Mouse (Mus musculus) midbrain, embryonic 11.5 days (tissue): ENCODE data around the gene Slc28a3. TPM values are rescaled to one million over a fixed set of nuclear protein-coding genes. Genes with fewer than 3 reads are reported as not detected.

Source experiments
- ATAC-seq: fragments of 200-750 bp; cut with Nextera tagmentation; 2 replicates; pipeline ENCODE4 v1.8.0; 2017; ENCODE audit warnings: moderate TSS enrichment, moderate library complexity; ENCODE audit not compliant: low FRiP score
- DNase-seq: peaks from one replicate; pipeline ENCODE4 v3.0.0; 2015; ENCODE audit warnings: low spot score; ENCODE audit errors: missing footprints
- H3K27ac ChIP-seq: fragments of 300-500 bp; sonication (generic); 2 replicates; pipeline ENCODE4 v1.5.1; 2014; ENCODE audit warnings: low read depth, low read length
- H3K27me3 ChIP-seq: fragments of 300-500 bp; sonication (generic); 2 replicates; pipeline ENCODE4 v1.6.1; 2014; ENCODE audit warnings: mild to moderate bottlenecking, low read length, moderate library complexity, mixed read lengths; ENCODE audit not compliant: control insufficient read depth, insufficient read depth
- H3K36me3 ChIP-seq: fragments of 300-500 bp; sonication (generic); 2 replicates; pipeline ENCODE4 v1.6.1; 2014; ENCODE audit warnings: mild to moderate bottlenecking, low read length, moderate library complexity, mixed read lengths; ENCODE audit not compliant: control insufficient read depth, insufficient read depth
- H3K4me1 ChIP-seq: fragments of 300-500 bp; sonication (generic); 2 replicates; pipeline ENCODE4 v1.6.1; 2014; ENCODE audit warnings: low read length; ENCODE audit not compliant: control insufficient read depth, insufficient read depth
- H3K4me2 ChIP-seq: fragments of 300-500 bp; sonication (generic); 2 replicates; pipeline ENCODE4 v1.6.1; 2014; ENCODE audit warnings: mild to moderate bottlenecking, moderate library complexity
- H3K4me3 ChIP-seq: fragments of 300-500 bp; sonication (generic); 2 replicates; pipeline ENCODE4 v1.5.1; 2014; ENCODE audit warnings: low read depth, low read length
- H3K9ac ChIP-seq: fragments of 300-500 bp; sonication (generic); 2 replicates; pipeline ENCODE4 v1.6.1; 2014; ENCODE audit warnings: low read length
- H3K9me3 ChIP-seq: fragments of 300-500 bp; sonication (generic); 2 replicates; pipeline ENCODE4 v1.6.1; 2016; ENCODE audit warnings: low read length; ENCODE audit not compliant: control insufficient read depth
- WGBS: fragments of 180-500 bp; shearing (Covaris S2); extraction: QIAGEN DNeasy Blood & Tissue Kit; methylation state at CpG from one replicate; pipeline ENCODE4 v1.1.7; 2014; 5-methylcytosine and 5-hydroxymethylcytosine counted together
- polyA plus RNA-seq: library from polyadenylated mRNA; unstranded; fragments of >200 nt; fragmentation: Nextera tagmentation; extraction: Ambion mirVana; gene quantifications from 2 replicates; pipeline ENCODE4 v1.2.1, GENCODE M21; 2014

The Slc28a3 gene
- polyA plus RNA-seq, 1 experiment from 2014 or later, result not detected

DNA sequence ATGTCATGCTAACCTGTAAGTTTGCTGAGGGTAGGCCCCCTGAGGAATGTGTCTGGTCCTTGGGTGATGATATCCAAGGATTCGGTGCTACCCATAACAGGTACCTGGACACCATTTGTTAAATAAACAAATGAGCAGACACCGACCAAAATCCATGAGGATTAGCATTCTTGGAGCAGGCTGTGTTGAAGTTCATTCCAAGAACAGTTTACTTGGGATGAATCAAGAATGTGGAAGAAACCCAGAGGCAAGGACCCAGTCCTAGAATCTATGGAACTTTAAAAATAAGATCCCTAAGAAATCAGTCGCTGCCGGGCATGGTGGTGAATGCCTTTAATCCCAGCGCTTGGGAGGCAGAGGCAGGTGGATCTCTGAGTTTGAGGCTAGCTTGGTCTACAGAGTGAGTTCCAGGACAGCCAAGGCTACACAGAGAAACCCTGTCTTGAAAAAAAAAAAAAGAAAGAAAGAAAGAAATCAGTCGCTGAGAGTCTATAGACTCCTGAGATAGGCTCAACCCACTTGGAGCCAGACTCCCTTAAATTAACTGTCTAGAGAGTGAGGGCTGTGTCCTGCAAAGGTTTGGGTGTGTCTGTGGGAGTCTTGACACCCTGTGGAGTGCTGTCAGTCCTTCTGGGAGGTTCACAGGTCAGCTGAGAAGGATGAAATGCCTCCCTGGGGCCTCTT is 73.3 kb downstream of the Slc28a3 start:
- Histone ChIP-seq H3K36me3 (no peaks in the 10 kb centered on the region), H3K4me1 (no peaks in the 10 kb centered on the region), H3K4me3 (no peak overlapping the region), H3K27me3 (no peaks in the 10 kb centered on the region), H3K27ac (no peak overlapping the region), H3K9ac (no peak overlapping the region), H3K4me2 (no peak overlapping the region), H3K9me3 (no peaks in the 10 kb centered on the region)
- no peak for DNase-seq
- WGBS, result 97% methylated on average over 6 of the region's 6 CpGs
- no peak for ATAC-seq

DNA sequence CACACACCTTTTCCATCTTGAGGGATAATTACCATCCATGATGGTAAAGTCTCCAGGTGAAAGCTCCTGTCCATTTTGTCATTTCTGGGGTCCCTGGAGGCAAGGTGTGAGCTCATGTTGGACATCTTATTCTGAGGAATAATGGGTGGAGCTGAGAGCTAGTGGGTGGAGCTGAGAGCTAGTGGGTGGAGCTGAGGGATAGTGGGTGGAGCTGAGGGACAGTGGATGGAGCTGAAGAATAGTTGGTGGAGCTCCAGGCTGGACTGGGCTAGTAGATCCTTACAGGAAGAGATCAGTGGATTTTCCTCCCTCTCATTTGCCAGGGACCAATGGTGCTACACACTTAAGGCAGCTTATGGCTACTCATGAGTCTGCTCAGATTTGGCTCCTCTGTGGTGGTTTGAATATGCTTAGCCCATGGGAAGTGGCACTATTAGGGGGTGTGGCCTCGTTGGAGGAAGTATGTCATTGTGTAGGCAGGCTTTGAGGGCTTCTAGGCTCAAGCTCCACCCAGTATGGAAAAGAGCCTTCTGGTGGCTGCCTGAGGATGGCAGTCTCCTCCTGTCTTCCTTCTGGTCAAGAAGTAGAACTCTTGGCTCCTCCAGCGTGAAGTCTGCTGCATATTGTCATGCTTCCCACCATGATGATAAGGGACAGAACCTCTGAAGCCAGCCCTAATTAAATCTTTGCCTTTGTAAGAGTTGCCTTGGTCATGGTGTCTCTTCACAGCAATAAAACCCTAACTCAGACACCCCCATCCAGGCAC is 74.0 kb downstream of the Slc28a3 start:
- ATAC-seq, result no peak

GRCm38 (mm10) chr13:58535321-58535720 is 75.4 kb downstream of the Slc28a3 start:
- no peaks in the 10 kb centered on the region for H3K27me3 ChIP-seq
- no peak overlapping the region for H3K9ac ChIP-seq
- DNase-seq (peak; percentile 12), ATAC-seq (no peak)
- H3K9me3 ChIP-seq, result no peaks in the 10 kb centered on the region
- no peak overlapping the region for H3K27ac ChIP-seq
- no peaks in the 10 kb centered on the region for H3K4me1 ChIP-seq
- WGBS, result 82% methylated on average over 2 of the region's 2 CpGs
- H3K4me3 ChIP-seq, result no peak overlapping the region
- no peaks in the 10 kb centered on the region for H3K36me3 ChIP-seq
- no peak overlapping the region for H3K4me2 ChIP-seq

More for the DNA sequence above, 74.0 kb downstream of the Slc28a3 start:
- H3K9me3 ChIP-seq, result no peaks in the 10 kb centered on the region
- no peaks in the 10 kb centered on the region for H3K4me1 ChIP-seq
- WGBS, result 76% methylated on average over 2 of the region's 2 CpGs
- H3K36me3 ChIP-seq, result no peaks in the 10 kb centered on the region
- H3K27ac ChIP-seq, result no peak overlapping the region
- no peak overlapping the region for H3K9ac ChIP-seq
- no peaks in the 10 kb centered on the region for H3K27me3 ChIP-seq
- no peak overlapping the region for H3K4me2 ChIP-seq
- no peak overlapping the region for H3K4me3 ChIP-seq
- no peak for DNase-seq

DNA sequence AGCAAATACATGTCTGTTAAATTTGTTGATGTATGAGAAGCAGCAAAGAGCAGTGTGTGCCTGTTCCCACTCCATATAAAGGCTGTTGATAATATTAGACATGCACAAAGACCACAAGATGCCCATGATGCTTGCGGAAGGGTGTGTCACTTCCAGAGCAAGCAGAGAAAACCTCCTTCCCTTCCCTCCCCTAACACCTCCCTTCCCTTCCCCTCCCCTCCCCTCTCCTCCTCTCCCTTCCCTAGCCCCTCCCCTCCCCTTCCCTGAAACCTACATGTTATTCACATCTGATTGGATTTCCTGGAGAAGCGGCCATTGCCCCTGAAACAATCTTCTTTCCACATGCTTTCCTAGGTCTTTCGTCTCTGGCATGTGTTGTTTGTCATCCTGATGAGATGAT is 75.8 kb downstream of the Slc28a3 start:
- 77% methylated on average over 3 of the region's 3 CpGs for WGBS
- Histone ChIP-seq H3K9ac (no peak overlapping the region), H3K36me3 (no peaks in the 10 kb centered on the region), H3K4me2 (no peak overlapping the region), H3K27ac (no peak overlapping the region), H3K4me3 (no peak overlapping the region), H3K27me3 (no peaks in the 10 kb centered on the region), H3K9me3 (no peaks in the 10 kb centered on the region), H3K4me1 (no peaks in the 10 kb centered on the region)
- no peak for ATAC-seq
- no peak for DNase-seq

DNA sequence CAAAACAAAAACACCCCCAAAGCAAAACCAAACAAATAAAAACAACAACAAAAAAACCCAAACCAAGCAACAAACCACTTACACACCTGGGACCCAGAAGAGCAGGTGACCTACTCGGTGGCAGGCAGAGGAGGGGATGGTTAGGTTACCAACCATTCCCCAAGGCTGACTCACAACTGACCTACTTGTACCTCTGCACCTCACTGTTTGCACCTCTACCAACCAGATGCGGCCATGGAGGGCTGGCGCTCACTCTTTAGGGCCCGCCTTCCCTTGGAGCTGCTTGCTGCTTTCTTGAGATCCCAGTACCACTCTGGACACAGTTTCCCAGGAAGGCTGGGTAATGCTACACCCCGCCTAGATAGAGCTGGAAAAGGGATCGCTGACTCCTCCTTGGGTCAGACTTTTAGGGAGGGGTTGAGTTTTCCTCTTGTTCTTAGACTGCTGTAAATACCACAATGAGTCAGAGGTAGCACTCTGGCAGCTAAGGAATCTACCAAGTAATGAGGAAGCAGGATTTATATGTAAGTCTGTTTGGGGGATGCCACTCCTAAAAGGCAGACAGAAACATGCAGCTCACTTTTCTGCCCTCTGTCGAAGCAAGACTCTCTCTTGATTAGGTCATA is 76.3 kb downstream of the Slc28a3 start:
- H3K9ac ChIP-seq, result no peak overlapping the region
- no peak for ATAC-seq
- H3K9me3 ChIP-seq, result no peaks in the 10 kb centered on the region
- H3K4me1 ChIP-seq, result no peaks in the 10 kb centered on the region
- H3K27me3 ChIP-seq, result no peaks in the 10 kb centered on the region
- DNase-seq, result peak; percentile 37
- no peak overlapping the region for H3K27ac ChIP-seq
- no peaks in the 10 kb centered on the region for H3K36me3 ChIP-seq
- H3K4me2 ChIP-seq, result no peak overlapping the region
- H3K4me3 ChIP-seq, result no peak overlapping the region
- 80% methylated on average over 7 of the region's 7 CpGs for WGBS

GRCm38 (mm10) chr13:58524581-58524980 is 86.1 kb downstream of the Slc28a3 start:
- Histone ChIP-seq H3K4me2 (no peak overlapping the region), H3K27ac (no peak overlapping the region), H3K4me3 (no peak overlapping the region), H3K27me3 (no peaks in the 10 kb centered on the region), H3K9me3 (no peaks in the 10 kb centered on the region), H3K9ac (no peak overlapping the region), H3K4me1 (no peaks in the 10 kb centered on the region), H3K36me3 (no peaks in the 10 kb centered on the region)
- WGBS, result 85% methylated on average over 3 of the region's 3 CpGs
- ATAC-seq, result no peak
- DNase-seq, result peak; percentile 35

- no peaks in the 10 kb centered on the region for H3K4me1 ChIP-seq
- H3K27ac ChIP-seq, result no peak overlapping the region
- ATAC-seq (no peak), DNase-seq (peak; percentile 49)
- no peak overlapping the region for H3K4me2 ChIP-seq
- no peak overlapping the region for H3K4me3 ChIP-seq
- no peak overlapping the region for H3K9ac ChIP-seq
- H3K36me3 ChIP-seq, result no peaks in the 10 kb centered on the region
- WGBS, result 77% methylated on average over 7 of the region's 7 CpGs
- no peaks in the 10 kb centered on the region for H3K9me3 ChIP-seq
- H3K27me3 ChIP-seq, result no peaks in the 10 kb centered on the region
These were observed 86.9 kb downstream of the Slc28a3 start for GRCm38 (mm10) chr13:58523761-58524117.

- Histone ChIP-seq H3K36me3 (no peaks in the 10 kb centered on the region), H3K27me3 (no peaks in the 10 kb centered on the region), H3K4me2 (no peak overlapping the region; the same call in 1 of the 2 replicates), H3K4me1 (no peaks in the 10 kb centered on the region), H3K9me3 (no peaks in the 10 kb centered on the region), H3K27ac (no peak overlapping the region), H3K4me3 (no peak overlapping the region), H3K9ac (no peak overlapping the region)
- ATAC-seq, result no peak
- DNase-seq, result peak; percentile 81
- 33% methylated on average over 20 of the region's 20 CpGs for WGBS
These were observed 87.5 kb downstream of the Slc28a3 start for GRCm38 (mm10) chr13:58523011-58523760.
